Mouse (Mus musculus): ENCODE measurements at regions not wholly inside any gene's neighbourhood (a gene's known extent, or its start where the extent isn't known, plus 50 kb on each side); places are given as distances from the start of the nearest gene placed in this dataset.

DNA sequence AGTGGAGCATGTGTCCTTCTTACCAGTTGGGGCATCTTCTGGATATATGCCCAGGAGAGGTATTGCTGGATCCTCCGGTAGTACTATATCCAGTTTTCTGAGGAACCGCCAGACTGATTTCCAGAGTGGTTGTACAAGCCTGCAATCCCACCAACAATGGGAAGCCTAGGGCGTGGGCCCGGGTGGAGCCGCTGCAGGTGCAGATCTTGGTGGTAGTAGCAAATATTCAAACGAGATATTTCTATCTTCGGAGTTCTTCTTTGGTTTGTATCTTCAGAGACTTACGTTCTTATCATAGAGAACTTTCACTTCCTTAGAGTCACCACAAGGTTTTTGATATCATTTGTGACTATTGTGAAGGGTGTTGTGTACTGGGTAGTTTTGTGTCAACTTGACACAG, 60.2 kb upstream of the Btbd35f28 start:
- DNase-seq (ENCODE audit: low spot score in 2 of 2) = peak in 1 of 2 experiments; percentile 4

All from layer of hippocampus, adult 18-20 months (tissue).